Mouse (Mus musculus) granulocyte monocyte progenitor cell, adult 5-6 weeks (primary cell): ENCODE measurements around the gene Xndc1. TPM values are rescaled to one million over a fixed set of nuclear protein-coding genes. Genes with fewer than 3 reads are reported as not detected.

Source experiments
- ATAC-seq: replicated peaks from 2 replicates; pipeline ENCODE4 v1.8.0; 2016; ENCODE audit warnings: mild to moderate bottlenecking, moderate TSS enrichment, inconsistent platforms; ENCODE audit not compliant: poor library complexity, severe bottlenecking
- total RNA-seq, 2 experiments: library from RNA; stranded (forward) in 1 of 2; stranded (reverse) in 1 of 2; fragments of 200-712, 200-1000 nt in 1 of 2; fragments of >200 nt in 1 of 2; fragmentation: Nextera tagmentation in 1 of 2; gene quantifications; 2 replicates each; pipeline ENCODE4 v1.2.3; 2014 to 2017

Gene Xndc1
- total RNA-seq, 2 experiments from 2014 or later, result 17.0 to 64.4 TPM

- ATAC-seq, result no peak
Measured at GRCm38 (mm10) chr7:102132395-102132794, 67.1 kb downstream of the Xndc1 start.

Other genes starting within 250 kb of the Xndc1 start
- gene Phox2a, start 247.2 kb upstream of the Xndc1 start, total RNA-seq (2014; fragmentation: Nextera tagmentation), result not detected in 2 replicates
- not detected in 2 replicates for gene Phox2a, start 247.2 kb upstream of the Xndc1 start, total RNA-seq (2017)
- 2.0 and 6.5 TPM in 2 replicates for gene Inppl1, start 227.3 kb upstream of the Xndc1 start, total RNA-seq (2014; fragmentation: Nextera tagmentation)
- 7.5 and 11.7 TPM in 2 replicates for gene Inppl1, start 227.3 kb upstream of the Xndc1 start, total RNA-seq (2017)
- gene Folr2, start 208.3 kb upstream of the Xndc1 start, total RNA-seq (2014; fragmentation: Nextera tagmentation), result not detected in 2 replicates
- not detected in 2 replicates for gene Folr2, start 208.3 kb upstream of the Xndc1 start, total RNA-seq (2017)
- 111 and 144 TPM in 2 replicates for gene Anapc15, start 201.8 kb upstream of the Xndc1 start, total RNA-seq (2014; fragmentation: Nextera tagmentation)
- gene Anapc15, start 201.8 kb upstream of the Xndc1 start, total RNA-seq (2017), result 80.1 and 145 TPM in 2 replicates
- not detected in 2 replicates for gene Folr1, start 194.7 kb upstream of the Xndc1 start, total RNA-seq (2014; fragmentation: Nextera tagmentation)
- gene Folr1, start 194.7 kb upstream of the Xndc1 start, total RNA-seq (2017), result not detected in 2 replicates
- gene Lamtor1, start 159.6 kb upstream of the Xndc1 start, total RNA-seq (2014; fragmentation: Nextera tagmentation), result 76.6 and 89.7 TPM in 2 replicates
- gene Lamtor1, start 159.6 kb upstream of the Xndc1 start, total RNA-seq (2017), result 70.9 and 91.7 TPM in 2 replicates
- not detected in 2 replicates for gene Tomt, start 159.2 kb upstream of the Xndc1 start, total RNA-seq (2014; fragmentation: Nextera tagmentation)
- gene Tomt, start 159.2 kb upstream of the Xndc1 start, total RNA-seq (2017), result 0.09 TPM in 1 of 2 replicates, not detected in the other
- gene Lrrc51, start 131.6 kb upstream of the Xndc1 start, total RNA-seq (2014; fragmentation: Nextera tagmentation), result 4.0 and 6.1 TPM in 2 replicates
- 3.8 TPM in 1 of 2 replicates, not detected in the other for gene Lrrc51, start 131.6 kb upstream of the Xndc1 start, total RNA-seq (2017)
- 114 and 116 TPM in 2 replicates for gene Numa1, start 131.4 kb upstream of the Xndc1 start, total RNA-seq (2014; fragmentation: Nextera tagmentation)
- 153 and 204 TPM in 2 replicates for gene Numa1, start 131.4 kb upstream of the Xndc1 start, total RNA-seq (2017)
- 5.8 and 12.6 TPM in 2 replicates for gene Il18bp, start 46.8 kb upstream of the Xndc1 start, total RNA-seq (2014; fragmentation: Nextera tagmentation)
- 1.1 and 3.7 TPM in 2 replicates for gene Il18bp, start 46.8 kb upstream of the Xndc1 start, total RNA-seq (2017)
- gene Rnf121, start within 50 bp of the Xndc1 start, total RNA-seq (2014; fragmentation: Nextera tagmentation), result 11.2 and 13.2 TPM in 2 replicates
- gene Rnf121, start within 50 bp of the Xndc1 start, total RNA-seq (2017), result 12.0 and 13.1 TPM in 2 replicates
- 1.8 and 3.4 TPM in 2 replicates for gene Xntrpc, start 202 bp downstream of the Xndc1 start, total RNA-seq (2014; fragmentation: Nextera tagmentation)
- 1.5 and 2.3 TPM in 2 replicates for gene Xntrpc, start 202 bp downstream of the Xndc1 start, total RNA-seq (2017)
- gene Trpc2, start 17.6 kb downstream of the Xndc1 start, total RNA-seq (2014; fragmentation: Nextera tagmentation), result not detected in 2 replicates
- not detected in 2 replicates for gene Trpc2, start 17.6 kb downstream of the Xndc1 start, total RNA-seq (2017)
- not detected in 2 replicates for gene Art1, start 36.2 kb downstream of the Xndc1 start, total RNA-seq (2014; fragmentation: Nextera tagmentation)
- 0.67 TPM in 1 of 2 replicates, not detected in the other for gene Art1, start 36.2 kb downstream of the Xndc1 start, total RNA-seq (2017)
- 1.9 TPM in 1 of 2 replicates, not detected in the other for gene Art5, start 44.0 kb downstream of the Xndc1 start, total RNA-seq (2014; fragmentation: Nextera tagmentation)
- gene Art5, start 44.0 kb downstream of the Xndc1 start, total RNA-seq (2017), result not detected in 2 replicates
- gene Chrna10, start 51.3 kb downstream of the Xndc1 start, total RNA-seq (2014; fragmentation: Nextera tagmentation), result not detected in 2 replicates
- not detected in 2 replicates for gene Chrna10, start 51.3 kb downstream of the Xndc1 start, total RNA-seq (2017)
- 59.8 and 78.4 TPM in 2 replicates for gene Nup98, start 144.7 kb downstream of the Xndc1 start, total RNA-seq (2014; fragmentation: Nextera tagmentation)
- gene Nup98, start 144.7 kb downstream of the Xndc1 start, total RNA-seq (2017), result 42.2 and 45.3 TPM in 2 replicates
- gene Pgap2, start 144.7 kb downstream of the Xndc1 start, total RNA-seq (2014; fragmentation: Nextera tagmentation), result 62.0 and 85.6 TPM in 2 replicates
- 47.1 and 48.4 TPM in 2 replicates for gene Pgap2, start 144.7 kb downstream of the Xndc1 start, total RNA-seq (2017)
- 277 and 290 TPM in 2 replicates for gene Rhog, start 190.5 kb downstream of the Xndc1 start, total RNA-seq (2014; fragmentation: Nextera tagmentation)
- gene Rhog, start 190.5 kb downstream of the Xndc1 start, total RNA-seq (2017), result 52.9 and 57.3 TPM in 2 replicates
- 30.5 and 48.2 TPM in 2 replicates for gene Stim1, start 202.3 kb downstream of the Xndc1 start, total RNA-seq (2014; fragmentation: Nextera tagmentation)
- 22.9 and 28.3 TPM in 2 replicates for gene Stim1, start 202.3 kb downstream of the Xndc1 start, total RNA-seq (2017)